Mouse (Mus musculus) intestine, postnatal 0 days (tissue): ENCODE measurements around the gene Mcrip1. TPM values are rescaled to one million over a fixed set of nuclear protein-coding genes. Genes with fewer than 3 reads are reported as not detected.
"Not testable (repeated sequence)": the region's sequence is repeated elsewhere in the genome, so short reads cannot be mapped to it uniquely, and the experiment has no call there.

ENCODE experiments used
- ATAC-seq: fragments of 200-750 bp; cut with Nextera tagmentation; 2 replicates; pipeline ENCODE4 v1.8.0; 2017; ENCODE audit warnings: mild to moderate bottlenecking, moderate TSS enrichment, moderate library complexity
- H3K27ac ChIP-seq: fragments of 300-500 bp; sonication (generic); 2 replicates; pipeline ENCODE4 v1.5.1; 2014; ENCODE audit warnings: mild to moderate bottlenecking, low read depth, low read length, moderate library complexity
- H3K27me3 ChIP-seq: fragments of 300-500 bp; sonication (generic); replicated peaks from 2 replicates; pipeline ENCODE4 v1.6.1; 2014; ENCODE audit warnings: low read length, mixed read lengths; ENCODE audit not compliant: control insufficient read depth, insufficient read depth
- H3K36me3 ChIP-seq: fragments of 300-500 bp; sonication (generic); 2 replicates; pipeline ENCODE4 v1.6.1; 2014; ENCODE audit warnings: mild to moderate bottlenecking, moderate library complexity; ENCODE audit not compliant: control insufficient read depth, insufficient read depth
- H3K4me1 ChIP-seq: fragments of 300-500 bp; sonication (generic); replicated peaks from 2 replicates; pipeline ENCODE4 v1.6.1; 2014; ENCODE audit warnings: antibody characterized with exemption, low read length, mixed read lengths; ENCODE audit not compliant: control insufficient read depth, insufficient read depth
- H3K4me2 ChIP-seq: fragments of 300-500 bp; sonication (generic); replicated peaks from 2 replicates; pipeline ENCODE4 v1.6.1; 2014; ENCODE audit warnings: low read depth, mild to moderate bottlenecking, moderate library complexity
- H3K4me3 ChIP-seq: fragments of 300-500 bp; sonication (generic); 2 replicates; pipeline ENCODE4 v1.5.1; 2014; ENCODE audit warnings: low read depth, low read length
- H3K9ac ChIP-seq: fragments of 300-500 bp; sonication (generic); 2 replicates; pipeline ENCODE4 v1.6.1; 2014; ENCODE audit warnings: mild to moderate bottlenecking, low read depth, low read length
- H3K9me3 ChIP-seq: fragments of 300-500 bp; sonication (generic); 2 replicates; pipeline ENCODE4 v1.6.1; 2016; ENCODE audit warnings: mixed run types; ENCODE audit not compliant: control insufficient read depth
- CTCF ChIP-seq: sonication (generic); IDR thresholded peaks from 2 replicates; pipeline ENCODE4 v1.5.1; 2016; ENCODE audit warnings: low read depth, mild to moderate bottlenecking, control low read depth, antibody characterized with exemption, moderate library complexity
- WGBS: fragments of 180-500 bp; shearing (Covaris S2); extraction: QIAGEN DNeasy Blood & Tissue Kit; methylation state at CpG from one replicate; pipeline ENCODE4 v1.1.7; 2014; 5-methylcytosine and 5-hydroxymethylcytosine counted together
- polyA plus RNA-seq: library from polyadenylated mRNA; unstranded; fragments of >200 nt; fragmentation: Nextera tagmentation; extraction: Ambion mirVana; gene quantifications from 2 replicates; pipeline ENCODE4 v1.2.1, GENCODE M21; 2015

Gene Mcrip1
- polyA plus RNA-seq, 1 experiment from 2014 or later: 68.7 TPM

DNA sequence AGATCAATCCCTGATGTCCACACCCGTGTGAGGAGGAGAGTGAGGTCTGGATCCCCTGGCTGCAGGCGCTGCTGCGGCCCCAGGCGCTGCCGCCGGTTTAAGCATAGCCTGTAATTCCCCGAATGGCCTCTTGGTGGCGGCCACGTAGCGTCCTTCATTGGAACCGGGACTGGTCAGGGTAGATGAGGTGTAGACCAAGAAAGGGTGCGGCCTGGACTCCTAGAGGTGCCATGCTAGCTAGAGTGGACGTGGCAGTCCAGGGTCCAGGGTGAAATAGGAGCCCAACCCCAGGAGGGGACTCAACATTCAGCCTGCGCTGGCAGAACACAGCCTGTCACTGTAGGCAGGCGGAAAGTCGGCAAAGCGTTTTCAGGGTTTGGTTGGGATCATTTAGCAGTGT, 33.9 kb downstream of the Mcrip1 start:
- WGBS: 12% methylated on average over 17 of the region's 17 CpGs
- H3K9ac ChIP-seq: peak overlapping the region; percentile 46
- peak overlapping the region; percentile 21; the same call in 1 of the 2 replicates for H3K4me2 ChIP-seq
- peak overlapping the region; percentile 83 for H3K27ac ChIP-seq
- ATAC-seq: peak; percentile 84
- peak; percentile 99 for TF ChIP-seq CTCF
- no peaks in the 10 kb centered on the region for H3K27me3 ChIP-seq
- no peaks in the 10 kb centered on the region; the same call in 1 of the 2 replicates for H3K4me1 ChIP-seq
- no peaks in the 10 kb centered on the region for H3K9me3 ChIP-seq
- H3K36me3 ChIP-seq: no peaks in the 10 kb centered on the region
- H3K4me3 ChIP-seq: no peak overlapping the region

DNA sequence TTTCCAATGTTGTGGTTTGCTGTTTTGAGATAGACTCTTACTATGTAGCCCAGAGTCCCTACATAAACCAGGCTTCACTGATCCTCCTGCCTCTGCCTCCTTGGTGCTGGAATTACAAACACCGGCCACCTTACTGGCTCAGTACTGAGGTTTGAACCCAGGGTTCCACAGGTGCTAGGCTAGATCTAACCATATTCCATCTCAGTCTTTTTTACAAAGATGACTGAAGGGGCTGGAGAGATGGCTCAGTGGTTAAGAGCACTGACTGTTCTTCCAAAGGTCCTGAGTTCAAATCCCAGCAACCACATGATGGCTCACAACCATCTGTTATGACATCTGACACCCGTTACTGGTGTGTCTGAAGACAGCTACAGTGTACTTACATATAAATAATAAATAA, 35.3 kb downstream of the Mcrip1 start:
- not testable (repeated sequence) for H3K27ac ChIP-seq, H3K36me3 ChIP-seq, H3K4me1 ChIP-seq, H3K27me3 ChIP-seq, H3K4me3 ChIP-seq, H3K4me2 ChIP-seq, ATAC-seq, H3K9me3 ChIP-seq, H3K9ac ChIP-seq
- 89% methylated on average over 2 of the region's 2 CpGs for WGBS

DNA sequence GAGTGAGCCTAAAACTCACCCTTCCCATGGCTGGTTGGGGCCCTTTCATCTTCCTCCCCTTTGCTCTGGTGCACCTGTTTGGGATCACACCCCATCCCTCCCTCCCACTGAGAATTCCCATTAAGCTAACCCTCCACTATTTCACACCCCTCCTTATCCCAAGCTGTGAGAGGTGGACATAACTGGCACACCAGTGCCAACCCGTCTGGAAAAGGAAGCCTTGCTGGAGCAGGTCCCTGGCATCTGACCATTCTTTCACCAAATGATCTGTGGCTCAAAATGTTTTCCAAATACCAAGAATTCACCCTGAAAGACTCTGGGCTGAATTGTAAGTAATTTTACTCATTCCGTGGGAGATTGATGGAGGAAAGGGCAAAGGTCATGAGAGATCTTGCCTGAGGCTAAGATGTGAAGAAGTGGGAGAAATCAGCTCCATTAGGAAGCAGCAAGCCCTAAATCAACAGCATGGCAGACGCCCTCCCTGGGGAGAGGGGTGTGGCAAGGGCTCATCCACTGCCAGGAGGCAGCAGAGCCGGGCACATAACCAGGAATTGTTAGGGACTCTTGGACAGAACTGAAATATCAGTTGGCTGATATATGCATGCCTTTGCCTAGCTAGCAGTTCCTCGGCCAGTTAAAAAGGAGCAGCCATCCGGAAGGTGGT, 36.6 kb downstream of the Mcrip1 start:
- H3K9ac ChIP-seq: no peak overlapping the region
- no peak for ATAC-seq
- no peak overlapping the region for H3K27ac ChIP-seq
- H3K9me3 ChIP-seq: no peaks in the 10 kb centered on the region
- H3K36me3 ChIP-seq: no peaks in the 10 kb centered on the region
- H3K27me3 ChIP-seq: no peaks in the 10 kb centered on the region
- no peak for TF ChIP-seq CTCF
- H3K4me3 ChIP-seq: no peak overlapping the region
- peaks cover 4% of the 10 kb centered on the region; the same call in 1 of the 2 replicates for H3K4me1 ChIP-seq
- no peak overlapping the region for H3K4me2 ChIP-seq
- 35% methylated on average over 6 of the region's 6 CpGs for WGBS

DNA sequence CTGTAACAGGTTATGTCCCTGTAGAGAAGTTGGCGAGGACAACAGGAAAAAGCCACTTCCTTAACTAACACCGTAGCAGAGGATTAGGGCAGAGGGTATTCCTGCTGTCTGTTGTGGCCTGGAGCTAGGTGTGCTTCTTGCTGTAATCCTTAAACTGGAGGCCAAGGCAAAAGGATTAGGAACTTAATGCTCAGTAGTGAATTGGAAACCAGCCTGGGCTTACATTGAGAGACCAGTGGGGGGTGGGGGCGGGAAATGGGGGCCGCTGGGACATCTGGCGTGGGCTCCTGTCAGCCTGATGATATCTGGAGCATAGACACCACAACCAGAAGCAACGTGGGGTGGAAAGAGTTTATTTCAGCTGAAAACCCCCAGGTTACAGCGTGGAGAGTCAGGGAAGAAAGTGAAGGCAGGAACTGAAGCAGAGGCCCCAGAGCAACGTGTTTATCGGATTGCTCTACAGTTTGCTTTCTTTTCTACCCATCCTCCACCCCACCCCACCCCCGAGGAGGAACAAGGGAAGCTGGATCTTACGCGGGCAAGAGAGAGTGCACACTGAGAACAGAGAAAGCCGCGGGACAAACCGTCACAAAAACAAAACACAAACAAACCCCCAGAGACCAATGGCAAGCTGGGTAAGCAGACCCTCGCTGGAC, 39.0 kb downstream of the Mcrip1 start:
- WGBS: 8% methylated on average over 16 of the region's 16 CpGs
- Histone ChIP-seq H3K4me2 (peak overlapping the region; percentile 49), H3K36me3 (no peaks in the 10 kb centered on the region), H3K27ac (peak overlapping the region; percentile 91), H3K27me3 (no peaks in the 10 kb centered on the region), H3K9ac (peak overlapping the region; percentile 50), H3K9me3 (no peaks in the 10 kb centered on the region), H3K4me3 (peak overlapping the region; percentile 20; the same call in 1 of the 2 replicates), H3K4me1 (peaks cover 4% of the 10 kb centered on the region; the same call in 1 of the 2 replicates)
- TF ChIP-seq CTCF: no peak
- no peak for ATAC-seq

DNA sequence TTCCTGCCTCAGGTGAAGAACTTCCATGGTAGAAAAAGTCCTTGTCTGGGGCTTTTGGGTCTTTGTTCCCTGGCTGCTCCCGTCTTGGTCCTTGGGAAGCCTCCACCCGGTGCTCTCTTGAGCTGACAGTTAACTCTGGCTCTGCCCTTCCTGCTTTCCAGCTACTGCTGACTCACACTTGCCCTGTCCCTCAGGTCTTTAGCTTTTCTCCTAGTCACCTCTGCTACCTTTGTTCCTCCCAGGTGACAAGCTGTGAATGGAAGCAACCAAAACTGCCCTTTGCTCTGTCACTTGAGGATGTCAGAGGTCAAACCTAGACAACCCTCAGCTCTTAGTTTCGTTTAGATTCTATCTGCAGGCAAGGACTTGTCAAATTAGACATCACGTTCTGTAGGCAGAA, 39.6 kb downstream of the Mcrip1 start:
- H3K27me3 ChIP-seq: no peaks in the 10 kb centered on the region
- H3K4me2 ChIP-seq: peak overlapping the region; percentile 49
- ATAC-seq: peak; percentile 61
- peak overlapping the region; percentile 50; the same call in 1 of the 2 replicates for H3K9ac ChIP-seq
- H3K4me3 ChIP-seq: peak overlapping the region; percentile 20; the same call in 1 of the 2 replicates
- 15% methylated on average over 4 of the region's 4 CpGs for WGBS
- no peak for TF ChIP-seq CTCF
- no peaks in the 10 kb centered on the region for H3K9me3 ChIP-seq
- no peaks in the 10 kb centered on the region for H3K36me3 ChIP-seq
- peaks cover 4% of the 10 kb centered on the region; the same call in 1 of the 2 replicates for H3K4me1 ChIP-seq
- peak overlapping the region; percentile 91 for H3K27ac ChIP-seq

DNA sequence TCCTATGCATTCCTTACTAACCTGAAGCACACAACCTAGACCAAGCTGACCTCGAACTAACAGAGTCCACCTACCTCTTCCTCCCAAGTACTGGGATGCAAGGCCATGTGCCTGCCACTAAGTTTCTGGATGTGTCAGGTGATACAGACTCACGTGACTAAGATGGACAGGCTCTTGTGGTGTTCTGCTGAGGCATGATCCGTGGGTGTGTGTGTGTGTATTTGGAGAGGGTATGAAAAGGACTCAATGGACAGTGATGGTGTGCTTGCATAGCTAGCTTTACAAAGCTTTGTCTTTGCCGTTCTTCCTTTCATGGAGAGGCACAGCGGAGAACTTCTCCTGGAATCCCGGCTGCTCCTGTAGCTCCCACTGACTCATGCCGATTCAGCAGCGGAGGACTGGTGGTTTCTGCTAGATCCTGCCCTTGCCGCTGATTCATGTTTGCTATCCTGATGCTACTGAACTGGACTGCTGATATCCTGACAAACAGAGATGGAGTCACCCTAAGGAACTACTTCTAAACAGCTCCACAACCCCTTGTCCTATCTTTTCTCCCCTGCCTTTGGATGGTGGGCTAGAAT, 41.1 kb downstream of the Mcrip1 start:
- WGBS: 63% methylated on average over 9 of the region's 9 CpGs
- Histone ChIP-seq H3K9ac (no peak overlapping the region), H3K36me3 (no peaks in the 10 kb centered on the region), H3K27me3 (no peaks in the 10 kb centered on the region), H3K9me3 (no peaks in the 10 kb centered on the region), H3K27ac (peak overlapping the region; percentile 54; the same call in 1 of the 2 replicates), H3K4me1 (peaks cover 4% of the 10 kb centered on the region; the same call in 1 of the 2 replicates), H3K4me2 (no peak overlapping the region), H3K4me3 (no peak overlapping the region)
- no peak for TF ChIP-seq CTCF
- no peak for ATAC-seq
